Mouse (Mus musculus) sigmoid colon, adult 10 weeks (tissue): Measurements from ENCODE around the gene Mbd3l2. TPM values are rescaled to one million over a fixed set of nuclear protein-coding genes. Genes with fewer than 3 reads are reported as not detected.

ENCODE experiments used
- polyA plus RNA-seq: library from polyadenylated mRNA; stranded (reverse); fragments of 350-450 nt; fragmentation: Illumina TruSeq; extraction: RNeasy Lipid Tissue Mini Kit (QIAGEN cat#74804); gene quantifications from one replicate; pipeline ENCODE4 v1.2.3, GENCODE M21; 2014; ENCODE audit warnings: low read depth, low replicate concordance

The Mbd3l2 gene
- not detected for polyA plus RNA-seq

GRCm38 (mm10) chr9:18430354-18430753 lies at the start of gene Mbd3l2:
Mbd3l2 (plus strand) TSS chr9:18430654.

GRCm38 (mm10) chr9:18402895-18403294 lies 27.6 kb upstream of the Mbd3l2 start, which contains the start of gene Naalad2:
Naalad2 (minus strand) TSS chr9:18402995.

GRCm38 (mm10) chr9:18404118-18404517 lies 26.3 kb upstream of the Mbd3l2 start, which contains the start of gene Ubtfl1:
Ubtfl1 (plus strand) TSS chr9:18404418.

GRCm38 (mm10) chr9:18478168-18478567 lies 47.7 kb downstream of the Mbd3l2 start, which contains the start of the genes Zfp558 and Mbd3l1:
Zfp558 (minus strand) TSS chr9:18478268.
Mbd3l1 (plus strand) TSS chr9:18478359.

Other genes starting within 250 kb of the Mbd3l2 start
- 165 TPM for gene Chordc1, start 138.5 kb upstream of the Mbd3l2 start, polyA plus RNA-seq
- 6.1 TPM for gene Naalad2, start 27.7 kb upstream of the Mbd3l2 start, polyA plus RNA-seq
- not detected for gene Ubtfl1, start 26.2 kb upstream of the Mbd3l2 start, polyA plus RNA-seq
- 9.7 TPM for gene Zfp558, start 47.6 kb downstream of the Mbd3l2 start, polyA plus RNA-seq
- gene Mbd3l1, start 47.7 kb downstream of the Mbd3l2 start, polyA plus RNA-seq: not detected
- 0.85 TPM for gene Muc16, start 243.9 kb downstream of the Mbd3l2 start, polyA plus RNA-seq